Mouse (Mus musculus) megakaryocyte-erythroid progenitor cell, adult 5-6 weeks (primary cell): ENCODE data around the gene C7. TPM values are rescaled to one million over a fixed set of nuclear protein-coding genes. Genes with fewer than 3 reads are reported as not detected.
"Not testable (repeated sequence)": the region's sequence is repeated elsewhere in the genome, so short reads cannot be mapped to it uniquely, and the experiment has no call there.

Source experiments
- ATAC-seq: replicated peaks from 2 replicates; pipeline ENCODE4 v1.8.0; 2016; ENCODE audit warnings: mild to moderate bottlenecking, inconsistent platforms; ENCODE audit not compliant: severe bottlenecking, poor library complexity, low FRiP score, low TSS enrichment
- total RNA-seq, 2 experiments: library from RNA; stranded (forward) in 1 of 2; stranded (reverse) in 1 of 2; fragments of 200-1000, 215-1000 nt in 1 of 2; fragments of >200 nt in 1 of 2; fragmentation: Nextera tagmentation in 1 of 2; gene quantifications; 2 replicates each; pipeline ENCODE4 v1.2.3; 2014 to 2017

The C7 gene
- not detected in 2 replicates for total RNA-seq (2014; fragmentation: Nextera tagmentation)
- not detected in 2 replicates for total RNA-seq (2017)

DNA sequence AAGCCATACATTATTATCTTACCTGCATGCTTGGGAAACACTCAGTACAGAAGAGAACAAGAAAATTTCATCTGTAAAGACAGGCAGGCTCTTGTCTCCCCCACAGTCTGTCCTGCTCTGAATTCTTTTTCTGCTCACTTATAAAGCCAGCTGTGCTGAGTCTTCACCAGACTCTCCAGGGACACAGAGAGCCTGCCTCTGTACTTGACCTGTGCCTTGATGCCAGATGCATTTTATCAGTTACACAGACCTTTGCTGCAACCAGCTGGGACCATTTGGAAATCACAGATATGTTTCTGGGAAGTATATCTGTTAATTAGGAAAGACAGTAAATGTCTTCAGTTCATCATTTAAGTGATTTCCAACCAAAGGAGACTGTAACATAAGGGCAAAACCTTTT lies at the start of gene C7:
TSS of gene C7 (minus strand) at position 106 of the 400 bp plus-strand sequence.
- ATAC-seq = no peak

GRCm38 (mm10) chr15:5112651-5113050 lies 49.1 kb upstream of the C7 start:
- ATAC-seq = no peak

GRCm38 (mm10) chr15:5108655-5109040 lies 45.1 kb upstream of the C7 start:
- ATAC-seq = no peak

DNA sequence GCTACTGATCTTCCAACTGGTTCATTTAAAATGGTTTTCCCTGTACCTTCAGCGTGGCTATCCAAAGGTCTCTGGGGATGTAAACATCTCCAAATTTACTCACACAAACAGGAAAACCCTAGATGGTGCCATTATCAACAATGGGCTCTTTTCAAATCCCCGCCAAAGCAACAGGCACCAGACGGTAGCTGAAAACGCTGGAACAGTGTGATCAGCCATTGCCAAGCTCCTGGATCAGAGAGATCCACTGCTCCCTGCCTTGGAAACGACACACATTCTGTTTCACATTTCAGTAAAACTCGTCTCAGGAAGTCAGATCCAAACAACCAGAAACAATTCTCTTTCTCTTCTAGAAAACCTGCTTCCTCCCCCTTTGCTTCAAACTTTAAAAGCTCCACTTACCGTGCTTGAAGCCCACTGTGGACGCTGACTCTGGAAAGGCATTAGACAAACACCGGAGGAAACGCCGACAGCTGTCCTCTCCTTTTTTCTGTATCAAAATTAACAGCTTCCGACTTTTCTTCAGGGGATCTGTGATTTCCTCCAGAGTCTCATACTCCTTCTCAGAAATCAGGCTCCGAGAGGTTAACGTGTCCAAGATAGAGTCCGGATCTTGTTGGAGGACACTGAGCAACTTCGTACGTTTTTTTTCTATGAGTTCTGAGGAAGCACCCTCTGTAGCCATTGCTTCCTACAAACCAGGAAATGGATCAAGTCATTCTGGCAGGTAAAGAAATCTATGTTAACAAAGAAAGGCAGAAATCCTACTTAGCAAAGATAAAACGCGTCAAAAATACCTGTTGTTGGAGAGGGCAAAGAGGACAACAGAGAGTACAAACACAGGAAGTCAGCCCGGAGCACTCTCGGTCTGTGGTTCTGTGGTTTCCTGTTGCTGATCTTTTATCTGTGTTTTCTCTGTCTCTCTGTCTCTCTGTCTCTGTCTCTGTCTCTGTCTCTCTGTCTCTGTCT lies 44.4 kb upstream of the C7 start, which contains the start of gene Card6:
TSS of gene Card6 (minus strand) at position 854 of the 969 bp plus-strand sequence.
- 0 out of 2 replicates have a peak, but pooled peaks have one; percentile 60 for ATAC-seq

GRCm38 (mm10) chr15:5106293-5106692 lies 42.8 kb upstream of the C7 start:
- peak; percentile 79 for ATAC-seq

DNA sequence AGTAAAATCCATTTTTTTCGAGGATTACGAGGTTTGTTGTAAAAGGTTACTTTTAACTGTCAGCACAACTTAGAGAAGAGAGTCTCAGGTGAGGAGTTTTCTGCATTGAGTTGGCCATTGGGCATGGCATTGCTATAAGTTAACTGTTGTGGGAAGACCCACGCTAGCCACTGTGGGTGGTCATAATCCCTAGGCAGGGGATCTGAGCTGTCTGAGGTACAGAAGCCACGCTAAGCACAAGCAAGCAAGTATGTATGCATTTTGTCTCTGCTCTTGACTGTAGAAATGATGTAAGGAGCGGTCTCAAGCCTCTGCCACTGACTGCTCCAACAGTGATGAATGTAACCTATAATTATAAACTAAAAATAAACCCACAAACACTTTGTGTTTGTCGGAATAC lies 42.4 kb upstream of the C7 start:
- ATAC-seq = no peak

- ATAC-seq = no peak
These were observed 38.8 kb upstream of the C7 start for GRCm38 (mm10) chr15:5102312-5102711.

DNA sequence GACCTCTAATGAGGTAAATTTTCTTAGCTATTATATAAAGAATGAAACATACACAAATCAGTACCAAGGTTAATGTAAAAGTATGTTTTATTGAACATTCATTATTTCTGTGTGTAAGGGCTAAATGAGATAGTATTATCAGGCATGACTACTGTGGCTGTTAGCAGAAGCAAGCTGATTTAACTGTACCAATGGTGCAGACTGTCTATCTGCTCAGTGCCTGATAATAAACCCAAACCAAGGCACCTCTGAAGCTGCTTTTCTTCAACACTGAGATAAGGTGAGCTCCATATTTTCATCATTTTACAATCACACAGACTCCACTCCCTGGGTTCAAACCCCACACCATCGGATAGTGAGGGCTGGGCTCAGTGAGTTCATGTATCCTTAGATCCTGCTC lies 33.8 kb upstream of the C7 start:
- peak; percentile 94 for ATAC-seq

- no peak for ATAC-seq
These were observed 32.2 kb upstream of the C7 start for GRCm38 (mm10) chr15:5095534-5096301.

DNA sequence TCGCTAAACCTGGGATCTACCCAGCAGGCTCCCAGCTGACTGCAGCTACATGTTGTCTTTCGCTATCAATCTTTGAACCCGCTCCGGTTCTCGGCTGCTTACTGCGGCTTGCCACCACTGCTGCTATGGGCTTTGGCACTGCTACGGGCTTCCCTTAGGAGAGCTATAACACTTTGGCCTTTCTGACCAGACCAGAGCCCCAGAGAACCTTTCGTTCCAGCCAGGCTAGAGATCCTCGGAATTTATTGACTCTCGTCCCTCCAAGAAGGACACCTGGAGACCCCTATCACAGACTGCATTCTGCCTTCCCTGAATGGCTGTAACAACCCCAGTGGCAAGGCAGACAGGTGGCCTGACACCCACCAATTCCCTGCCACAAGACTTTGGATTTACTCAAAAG lies 26.6 kb upstream of the C7 start:
- ATAC-seq = no peak

- no peak for ATAC-seq
These were observed 25.5 kb upstream of the C7 start for GRCm38 (mm10) chr15:5088850-5089608.

GRCm38 (mm10) chr15:5086162-5086561 lies 22.6 kb upstream of the C7 start:
- ATAC-seq = 0 out of 2 replicates have a peak, but pooled peaks have one; percentile 59

DNA sequence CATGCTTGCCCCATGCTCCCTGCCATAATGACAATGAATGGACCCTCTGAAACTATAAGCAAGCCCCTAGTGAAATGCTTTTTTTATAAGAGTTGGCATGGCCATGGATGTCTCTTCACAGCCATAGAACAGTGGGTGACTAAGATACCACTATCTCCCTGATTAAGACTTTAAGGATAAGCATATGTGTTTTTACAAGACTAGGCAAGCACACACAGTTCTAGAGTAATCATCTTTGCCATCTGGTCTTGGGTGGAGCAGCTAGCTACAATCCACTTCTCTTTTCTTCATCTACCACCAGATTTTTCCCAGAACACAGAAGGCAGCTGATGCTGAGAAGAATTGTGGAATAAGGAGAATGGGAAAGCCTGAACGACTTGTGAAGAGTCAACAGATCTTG lies 17.7 kb upstream of the C7 start:
- peak; percentile 73 for ATAC-seq

DNA sequence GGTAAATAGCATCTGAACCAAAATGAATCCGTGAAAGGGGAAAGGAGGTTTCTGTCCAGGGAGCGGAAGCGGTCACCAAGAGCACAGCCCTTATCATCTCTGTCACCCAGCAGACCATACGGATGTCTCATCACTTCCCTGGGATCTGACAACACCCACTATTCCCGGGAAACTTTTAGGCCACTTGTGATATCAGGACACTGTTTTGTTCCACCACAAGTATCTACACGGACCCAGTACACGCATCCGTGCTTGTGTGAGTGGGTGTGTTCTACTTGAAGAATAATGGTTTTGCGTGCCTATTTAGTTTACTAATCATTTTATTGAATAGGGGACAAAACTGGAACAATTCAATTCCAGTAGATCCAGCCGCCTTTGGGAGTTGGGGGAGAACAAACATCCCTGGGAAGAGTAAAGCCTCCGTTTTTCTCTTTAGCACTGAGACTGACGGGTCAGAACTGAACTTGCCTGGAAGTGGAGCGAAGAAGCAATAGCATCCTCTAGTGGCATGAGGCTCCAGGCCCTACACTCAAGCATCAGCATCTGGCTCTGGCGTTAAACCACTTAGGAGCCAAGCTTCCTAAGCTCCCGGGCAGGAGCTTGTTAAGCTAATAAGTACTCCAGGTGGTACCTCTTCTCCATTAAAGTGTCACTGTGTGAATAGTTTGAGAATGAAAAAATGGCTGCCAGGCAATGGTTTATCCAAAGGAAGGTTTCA lies 5.4 kb upstream of the C7 start:
- ATAC-seq = 0 out of 2 replicates have a peak, but pooled peaks have one; percentile 52

DNA sequence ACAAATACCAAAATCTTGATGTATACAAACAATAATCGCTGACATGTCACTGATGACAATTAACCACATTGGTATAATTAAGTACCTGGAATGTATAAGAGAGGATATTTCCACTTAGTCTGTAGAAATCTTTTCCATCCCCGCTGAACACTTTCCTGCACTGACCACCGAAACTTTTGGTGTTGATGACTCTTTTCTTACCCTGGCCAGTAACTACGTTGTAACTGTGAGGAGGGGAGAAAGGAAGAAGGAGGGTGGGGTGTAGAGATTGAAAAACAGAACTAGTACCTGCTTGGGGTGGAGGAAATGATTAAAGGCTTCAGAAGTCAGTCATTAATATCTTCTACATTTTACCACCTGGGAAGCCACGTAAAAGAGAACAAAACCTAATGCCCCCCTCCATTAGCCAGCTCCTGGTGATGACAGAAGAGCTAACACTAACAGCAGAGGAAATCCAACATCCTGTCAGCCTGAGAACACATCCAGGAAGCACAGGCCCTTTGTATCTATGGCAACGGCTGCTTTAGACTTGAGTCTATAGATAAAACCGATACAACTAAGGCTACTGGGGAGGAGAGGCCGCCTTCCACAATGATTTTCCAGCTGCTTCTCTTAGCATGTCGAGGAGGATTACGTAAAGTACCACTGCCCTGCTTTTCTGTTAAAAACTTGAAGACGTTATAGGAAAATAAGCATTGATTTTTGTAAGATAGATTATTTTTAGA lies 17.8 kb downstream of the C7 start:
- ATAC-seq = no peak

- no peak for ATAC-seq
These were observed 34.3 kb downstream of the C7 start for GRCm38 (mm10) chr15:5029256-5029655.

GRCm38 (mm10) chr15:5023479-5024265 lies 39.9 kb downstream of the C7 start:
- not testable (repeated sequence) for ATAC-seq
